Mouse (Mus musculus): ENCODE data around the gene Stxbp2.
A peak's percentile ranks its signal among the peaks of the same experiment; 100 is the strongest.
"Not testable (repeated sequence)": the region's sequence is repeated elsewhere in the genome, so short reads cannot be mapped to it uniquely, and the experiment has no call there.

Stxbp2 gene

DNA sequence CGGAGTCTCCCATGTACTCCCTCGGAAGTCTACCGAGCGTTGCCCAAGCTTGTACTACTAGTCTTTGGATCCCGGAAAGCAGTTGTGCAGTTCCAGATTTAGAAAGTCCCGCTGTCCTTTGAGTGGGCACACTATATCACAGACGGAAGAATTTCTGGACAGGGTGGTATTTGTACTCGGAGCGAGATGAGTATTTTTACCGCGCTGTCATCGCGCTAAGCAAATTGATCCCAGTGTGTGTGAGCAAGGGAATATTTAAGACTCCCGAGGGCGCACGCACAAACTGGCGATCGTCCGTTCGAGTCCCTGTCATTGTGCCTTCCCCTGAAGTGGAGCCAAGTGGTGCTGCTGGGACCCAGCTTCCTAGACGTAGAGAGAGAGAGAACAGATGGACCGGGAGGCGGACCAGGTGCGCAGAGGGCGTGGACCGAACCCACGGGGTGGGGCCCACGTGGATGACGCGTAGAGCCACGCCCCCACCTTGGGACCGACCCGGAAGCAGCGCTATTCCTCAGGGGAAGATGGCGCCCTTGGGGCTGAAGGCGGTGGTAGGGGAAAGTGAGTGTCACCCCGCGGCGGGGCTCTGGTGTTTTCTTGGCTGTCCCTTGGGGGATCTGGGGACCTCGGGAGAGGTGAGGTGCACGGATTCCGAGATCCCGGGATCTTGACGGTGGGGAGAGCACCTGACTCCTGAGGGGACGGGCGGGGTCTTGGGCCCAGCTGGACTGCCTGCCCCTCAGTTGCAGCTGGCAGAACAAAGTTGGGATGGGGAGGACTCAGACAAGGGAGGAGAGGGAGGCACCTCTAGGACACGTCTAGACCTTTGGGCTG is at the start of gene Stxbp2:
TSS of gene Stxbp2 (plus strand) at position 309 of the 831 bp plus-strand sequence.
- DNase-seq, result peak; percentile 82

DNA sequence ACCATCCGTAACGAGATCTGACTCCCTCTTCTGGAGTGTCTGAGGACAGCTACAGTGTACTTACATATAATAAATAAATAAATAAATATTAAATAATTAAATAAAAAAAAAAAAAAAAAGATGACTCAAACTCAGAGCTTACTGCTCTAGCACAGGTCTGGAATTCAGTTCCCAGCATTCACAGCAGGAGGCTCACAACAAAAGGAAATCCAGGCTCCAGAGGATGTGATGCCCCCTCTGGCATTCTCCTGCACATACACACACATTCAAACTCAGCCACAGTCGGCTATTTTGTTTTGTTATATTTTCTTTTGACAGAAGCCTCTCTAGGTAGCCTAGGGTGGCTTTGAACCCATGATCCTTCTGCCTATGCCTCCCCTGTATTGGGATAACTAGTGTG is 48.8 kb upstream of the Stxbp2 start:
- not testable (repeated sequence) for DNase-seq

GRCm38 (mm10) chr8:3586452-3586851 is 44.3 kb upstream of the Stxbp2 start:
- no peak for DNase-seq

GRCm38 (mm10) chr8:3586993-3587390 is 43.8 kb upstream of the Stxbp2 start, which contains the start of gene Camsap3:
Gene Camsap3, plus strand, starts transcription at chr8:3587293.
- no peak for DNase-seq

DNA sequence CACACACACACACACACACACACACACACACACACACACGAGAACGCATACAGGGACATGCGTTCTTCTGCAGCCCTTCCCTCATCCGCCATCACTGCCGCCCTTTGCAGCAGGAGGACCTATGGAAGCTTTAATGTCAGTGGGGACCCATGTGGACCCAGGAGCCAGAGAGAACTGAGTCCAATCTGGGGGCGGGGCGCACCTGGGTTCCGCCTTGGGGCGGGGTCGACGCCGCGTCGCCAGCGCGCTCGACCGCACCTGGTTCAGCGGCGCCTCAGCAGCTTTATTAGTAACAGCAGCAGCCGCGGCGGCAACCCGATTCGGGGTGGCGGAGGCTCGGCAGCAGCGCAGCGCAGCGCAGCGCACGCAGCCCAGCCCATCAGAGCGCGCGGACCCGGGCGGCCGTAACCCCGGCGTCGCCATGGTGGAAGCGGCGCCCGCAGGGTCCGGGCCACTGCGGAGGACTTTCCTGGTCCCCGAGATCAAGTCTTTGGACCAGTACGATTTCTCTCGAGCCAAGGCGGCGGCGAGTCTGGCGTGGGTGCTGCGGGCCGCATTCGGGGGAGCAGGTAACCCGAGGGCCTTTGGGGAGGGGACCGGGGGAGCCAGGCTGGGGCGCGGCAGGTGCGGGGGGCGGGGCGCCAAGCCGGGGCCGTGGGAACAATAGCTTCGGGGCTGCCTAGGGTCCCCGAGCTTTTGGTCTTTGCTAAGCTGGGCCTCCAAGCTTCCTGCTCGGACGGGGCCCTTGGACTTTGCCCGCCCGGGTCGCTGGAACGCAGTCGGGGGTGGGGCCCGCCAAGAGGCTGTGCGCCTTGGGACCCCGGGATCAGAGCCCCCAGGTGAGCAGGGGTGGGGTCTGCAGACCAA is 43.1 kb upstream of the Stxbp2 start:
- peak; percentile 74 for DNase-seq

DNA sequence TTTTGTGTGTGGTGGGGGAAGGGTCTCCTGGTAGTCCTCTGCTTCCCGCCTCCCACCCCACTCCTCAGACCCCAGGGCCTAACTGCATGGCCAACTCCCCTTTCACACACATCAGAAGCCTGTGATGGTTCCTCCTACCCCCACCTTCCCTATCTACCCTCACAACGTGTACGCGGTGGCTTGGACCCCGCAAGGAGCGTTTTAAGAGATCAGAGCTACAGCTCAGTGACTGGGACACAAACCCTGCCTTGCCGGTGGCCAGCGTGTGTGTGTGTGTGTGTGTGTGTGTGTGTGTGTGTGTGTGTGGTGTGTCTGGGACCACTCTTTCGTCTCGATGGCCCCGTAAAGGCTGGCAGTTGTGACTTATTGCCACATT is 42.5 kb upstream of the Stxbp2 start:
- no peak for DNase-seq

GRCm38 (mm10) chr8:3593470-3593869 is 37.3 kb upstream of the Stxbp2 start:
- DNase-seq, result no peak

DNA sequence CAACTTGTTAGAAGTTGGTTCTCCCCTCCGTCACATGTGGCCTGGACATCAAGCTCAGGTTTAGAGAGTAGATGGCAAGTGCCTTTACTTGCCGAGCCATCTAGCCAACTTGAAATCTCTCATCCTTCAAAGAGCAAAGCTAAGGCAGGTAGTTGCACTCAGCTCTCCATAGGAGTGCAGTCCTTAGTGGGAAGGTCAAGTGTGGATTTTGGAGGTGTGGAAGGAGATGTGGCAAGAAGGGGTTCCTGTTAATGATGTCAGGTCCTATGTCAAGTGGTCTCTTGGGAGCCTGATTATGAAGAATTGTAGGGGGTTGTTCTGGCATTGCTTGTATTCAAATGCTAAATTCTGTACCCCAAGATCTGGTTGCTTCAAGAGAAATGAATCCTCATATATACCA is 36.3 kb upstream of the Stxbp2 start:
- DNase-seq, result no peak

DNA sequence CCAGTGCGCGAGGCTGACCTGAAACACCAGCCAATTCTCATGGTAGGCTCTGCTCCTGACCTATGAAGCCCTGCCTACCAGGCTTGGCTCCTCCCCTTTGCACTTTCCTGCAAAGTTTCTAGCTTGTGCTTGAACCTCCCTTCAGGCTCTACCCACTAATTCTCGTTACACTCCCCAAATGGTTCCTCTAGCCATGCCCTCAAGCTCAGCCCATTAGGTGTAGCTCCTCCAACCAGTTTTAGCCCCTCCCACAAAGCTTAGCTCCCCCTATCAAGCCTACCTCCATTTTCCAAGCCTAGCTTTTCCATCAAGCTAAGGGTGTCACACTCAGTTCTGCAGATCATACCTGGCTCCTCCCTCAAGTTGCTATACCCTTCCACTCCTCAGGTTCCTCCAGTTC is 32.7 kb upstream of the Stxbp2 start:
- no peak for DNase-seq

- no peak for DNase-seq
Observed at GRCm38 (mm10) chr8:3599219-3599618, 31.5 kb upstream of the Stxbp2 start.

DNA sequence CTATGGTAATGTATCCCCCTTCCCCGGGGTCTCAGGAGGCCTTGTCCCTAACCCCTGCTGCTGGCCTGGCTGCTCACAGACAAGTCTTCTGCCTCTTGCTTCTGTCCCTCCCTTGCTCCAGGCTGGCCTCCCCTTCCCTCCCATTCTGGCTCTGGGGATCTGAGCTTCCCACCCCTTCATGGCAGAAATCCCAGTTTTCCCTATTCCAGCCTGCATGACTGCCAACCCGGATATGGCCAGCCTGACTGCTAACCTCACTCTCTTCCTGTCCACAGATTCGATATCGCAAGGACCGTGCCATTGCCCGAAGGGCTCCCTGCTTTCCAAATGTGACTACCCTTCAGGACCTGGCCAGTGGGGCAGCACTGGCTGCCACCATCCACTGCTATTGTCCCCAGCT is 30.4 kb upstream of the Stxbp2 start:
- DNase-seq, result no peak

DNA sequence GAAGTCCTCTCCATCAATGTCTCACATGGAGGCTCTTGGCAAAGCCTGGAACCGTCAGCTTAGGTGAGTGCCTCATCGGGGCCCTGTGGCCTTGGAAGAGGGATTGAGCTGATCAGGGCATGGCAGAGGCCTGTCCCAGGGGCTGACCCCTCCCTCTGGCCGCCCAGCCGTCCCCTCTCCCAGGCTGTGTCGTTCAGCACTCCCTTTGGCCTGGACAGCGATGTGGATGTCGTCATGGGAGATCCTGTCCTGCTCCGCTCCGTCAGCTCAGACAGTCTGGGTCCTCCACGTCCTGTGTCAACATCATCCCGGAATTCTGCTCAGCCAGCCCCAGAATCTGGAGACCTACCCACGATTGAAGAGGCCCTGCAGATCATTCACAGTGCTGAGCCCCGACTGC is 27.3 kb upstream of the Stxbp2 start:
- no peak for DNase-seq

- no peak for DNase-seq
Observed at GRCm38 (mm10) chr8:3606593-3606992, 24.2 kb upstream of the Stxbp2 start.

DNA sequence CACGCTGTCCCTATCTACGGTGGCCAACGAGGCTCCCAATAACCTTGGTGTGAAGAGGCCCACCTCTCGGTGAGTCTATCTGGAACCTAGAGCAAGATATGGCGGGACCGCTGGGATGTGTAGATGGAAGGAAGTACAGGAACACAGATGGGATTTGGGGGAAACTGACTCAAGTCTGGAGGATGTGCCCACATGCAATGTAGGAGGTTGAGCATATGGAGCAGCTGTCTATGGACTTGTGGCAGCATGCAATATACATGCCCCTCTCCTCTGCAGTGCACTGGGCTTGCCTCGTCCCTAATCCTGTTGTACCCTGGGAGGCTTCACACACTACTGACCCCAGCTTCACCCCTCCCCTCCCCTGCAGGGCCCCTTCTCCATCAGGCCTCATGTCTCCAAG is 22.9 kb upstream of the Stxbp2 start:
- DNase-seq, result no peak

DNA sequence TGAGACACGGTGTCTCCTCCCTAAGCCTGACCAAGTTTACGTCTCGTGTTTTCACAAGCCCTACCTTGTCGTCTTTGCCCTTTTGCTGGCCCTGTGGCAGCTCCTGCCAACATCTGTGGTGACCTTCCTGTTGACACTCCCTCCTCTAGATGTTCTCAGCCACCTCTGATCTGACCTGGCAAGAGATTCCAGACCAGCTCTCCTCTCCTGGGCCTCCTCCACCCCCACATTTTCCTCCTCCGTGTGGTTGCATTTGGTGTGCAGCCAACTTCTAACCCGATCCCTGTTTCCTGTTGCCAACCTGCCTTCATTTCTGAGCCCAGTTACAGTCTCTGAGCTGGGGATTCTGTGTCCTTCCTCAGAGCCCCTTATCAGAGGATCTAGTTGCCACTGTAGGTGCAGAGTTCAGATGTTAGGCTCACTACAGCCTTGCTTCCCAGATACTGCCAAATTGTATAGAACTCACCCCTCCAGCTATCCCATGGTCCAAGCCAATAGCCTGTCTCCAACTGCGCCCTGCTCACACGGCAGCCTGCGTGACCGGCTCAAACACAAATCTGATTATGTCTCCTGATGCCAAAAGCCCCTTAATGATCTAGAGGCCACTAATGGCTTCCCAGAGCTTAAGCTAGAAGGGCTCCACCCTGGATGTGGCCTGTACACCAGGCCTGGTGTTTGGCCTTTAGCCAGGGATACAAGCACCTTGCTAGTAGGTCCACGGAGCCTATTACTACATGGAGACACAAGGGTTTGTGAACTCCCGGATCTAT is 21.5 kb upstream of the Stxbp2 start:
- no peak for DNase-seq

DNA sequence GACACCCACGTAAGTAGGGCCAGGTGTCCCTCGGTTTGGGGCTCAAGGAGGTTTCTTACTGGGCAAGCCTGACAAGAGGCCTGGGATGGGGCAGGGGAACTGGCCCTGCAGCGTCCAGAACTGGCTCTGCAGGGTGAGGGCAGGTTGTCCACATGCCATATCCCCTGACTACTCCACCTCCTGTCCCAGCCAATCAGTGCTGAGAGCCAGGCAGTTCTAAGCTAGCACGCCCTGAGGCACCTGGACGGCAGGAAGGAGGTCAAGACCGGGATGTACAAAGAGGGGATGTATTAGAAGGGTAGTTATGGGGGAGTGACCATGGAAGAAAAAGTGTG is 21.0 kb upstream of the Stxbp2 start:
- DNase-seq, result no peak

GRCm38 (mm10) chr8:3621199-3621970 is 9.4 kb upstream of the Stxbp2 start, which contains the start of the genes Xab2 and Pet100:
Gene Xab2, minus strand, starts transcription at chr8:3621316.
Gene Pet100, plus strand, starts transcription at chr8:3621548.
- DNase-seq, result peak; percentile 99

GRCm38 (mm10) chr8:3622119-3622518 is 8.6 kb upstream of the Stxbp2 start:
- no peak for DNase-seq

DNA sequence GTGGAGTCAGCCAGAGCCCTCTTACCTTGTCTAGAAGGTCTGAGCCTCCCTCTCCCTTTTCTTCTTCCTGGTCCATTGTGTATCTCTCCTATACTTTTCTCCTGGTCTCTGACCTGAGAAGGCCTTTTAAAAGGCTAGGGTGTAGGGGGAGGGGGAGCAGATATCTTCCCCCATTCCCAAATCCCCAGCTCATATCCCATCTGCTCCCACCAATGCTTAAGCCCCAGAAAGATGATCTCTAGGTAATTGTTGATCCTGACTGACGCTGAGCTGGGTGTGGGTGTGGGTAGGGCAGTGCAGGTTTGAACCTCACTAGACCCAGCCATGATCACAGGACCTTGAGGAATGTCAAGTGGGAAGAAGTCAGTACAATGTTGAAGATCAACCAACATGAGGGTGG is 5.3 kb upstream of the Stxbp2 start, which contains the start of gene Pcp2:
TSS of gene Pcp2 (minus strand) at position 101 of the 400 bp plus-strand sequence.
- no peak for DNase-seq

GRCm38 (mm10) chr8:3626971-3627370 is 3.8 kb upstream of the Stxbp2 start:
- DNase-seq, result no peak

DNA sequence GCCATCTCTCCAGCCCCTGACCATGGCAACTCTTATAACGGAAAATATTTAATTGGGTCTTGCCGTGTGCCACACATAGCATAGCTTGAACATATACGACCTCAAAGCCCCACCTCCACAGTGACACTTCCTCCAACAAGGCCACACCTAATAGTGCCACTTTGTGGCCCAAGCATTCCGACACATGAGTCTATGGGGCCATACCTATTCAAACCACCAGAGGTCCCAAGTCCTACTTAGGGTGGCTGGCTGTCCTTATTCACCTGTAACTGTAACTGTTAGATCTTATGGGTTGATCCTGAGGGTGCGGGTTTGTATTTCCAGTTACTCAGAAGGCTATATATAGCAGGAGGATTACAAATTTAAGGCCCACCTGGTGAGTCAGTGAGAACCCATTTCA is 2.7 kb upstream of the Stxbp2 start:
- DNase-seq, result peak; percentile 40

DNA sequence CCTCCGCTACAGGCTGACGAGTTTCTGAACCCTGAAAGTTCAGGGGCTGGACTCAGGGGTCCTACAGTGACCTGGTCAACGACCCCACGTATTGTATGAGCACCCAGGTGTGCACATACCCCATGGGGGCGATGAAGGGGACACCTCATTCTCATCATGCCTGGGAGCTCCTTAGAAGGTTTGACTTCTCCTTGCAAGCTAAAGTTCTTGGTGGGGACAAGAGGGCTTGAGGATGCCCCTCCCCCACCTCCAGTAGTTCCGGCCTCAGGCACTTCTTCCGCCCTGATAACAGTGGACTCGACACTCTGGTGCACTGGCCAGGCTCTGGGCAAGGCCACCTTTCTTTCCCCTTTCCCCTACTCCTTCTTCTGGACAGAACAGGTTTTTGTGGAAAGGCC is 722 bp downstream of the Stxbp2 start:
- no peak for DNase-seq

All from right cerebral cortex, adult 18-20 months (tissue).